Mouse (Mus musculus) brain, embryonic 14.5 days (tissue): ENCODE data around the gene Glyr1.

Experiments used
- CTCF ChIP-seq: fragments of 200-500 bp; IDR thresholded peaks from 2 replicates; pipeline ENCODE4 v1.5.1; 2012; ENCODE audit warnings: inconsistent platforms, mild to moderate bottlenecking, moderate library complexity, borderline replicate concordance; ENCODE audit not compliant: insufficient read depth, insufficient read length; ENCODE audit errors: extremely low read depth
- POLR2A ChIP-seq: fragments of 200-500 bp; IDR thresholded peaks from 2 replicates; pipeline ENCODE4 v1.6.1; 2012; ENCODE audit warnings: mild to moderate bottlenecking, inconsistent platforms, borderline replicate concordance; ENCODE audit not compliant: poor library complexity, insufficient read depth, insufficient read length, severe bottlenecking; ENCODE audit errors: extremely low read depth

GRCm38 (mm10) chr16:4964731-4965391 lies 84.8 kb downstream of the Glyr1 start:
- TF ChIP-seq POLR2A (no peak), CTCF (no peak)
